Mouse (Mus musculus) gonadal fat pad, adult 2 months (tissue): ENCODE data around the gene Calb2. TPM values are rescaled to one million over a fixed set of nuclear protein-coding genes. Genes with fewer than 3 reads are reported as not detected.

ENCODE experiments used
- DNase-seq: peaks from one replicate; pipeline ENCODE4 v3.0.0-alpha.2; 2012; ENCODE audit warnings: low read depth
- polyA plus RNA-seq: library from polyadenylated mRNA; depleted of rRNA; stranded (reverse); fragments of >200 nt; gene quantifications from 2 replicates; pipeline ENCODE4 v1.2.3, GENCODE M21; 2012; rRNA removed

The Calb2 gene
- 0.65 TPM in 1 of 2 replicates, not detected in the other for polyA plus RNA-seq

DNA sequence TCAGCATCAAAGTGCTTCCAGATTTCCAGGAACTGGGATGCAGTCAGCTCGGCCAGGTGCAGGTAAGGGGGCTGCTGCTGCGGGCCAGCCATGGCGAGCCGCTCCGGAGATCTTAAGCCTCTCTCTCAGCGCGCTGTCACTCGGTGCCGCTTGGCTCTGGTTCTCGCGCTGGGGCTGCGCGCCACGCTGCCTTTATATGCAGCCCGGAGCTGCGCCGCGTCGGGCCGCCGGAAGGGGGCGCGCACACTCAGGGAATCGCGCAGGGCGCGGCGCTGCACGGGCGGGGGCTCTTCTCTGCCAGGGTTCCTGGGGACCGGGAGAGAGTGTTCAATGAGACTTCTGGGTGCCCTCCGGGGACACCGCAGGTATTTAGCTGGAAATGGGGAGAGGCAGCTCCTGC is at the start of gene Calb2:
Calb2 (minus strand) TSS at position 165 of the 400 bp plus-strand sequence.
- no peak for DNase-seq

GRCm38 (mm10) chr8:110217681-110218131 is 49.7 kb upstream of the Calb2 start:
- peak; percentile 55 for DNase-seq

DNA sequence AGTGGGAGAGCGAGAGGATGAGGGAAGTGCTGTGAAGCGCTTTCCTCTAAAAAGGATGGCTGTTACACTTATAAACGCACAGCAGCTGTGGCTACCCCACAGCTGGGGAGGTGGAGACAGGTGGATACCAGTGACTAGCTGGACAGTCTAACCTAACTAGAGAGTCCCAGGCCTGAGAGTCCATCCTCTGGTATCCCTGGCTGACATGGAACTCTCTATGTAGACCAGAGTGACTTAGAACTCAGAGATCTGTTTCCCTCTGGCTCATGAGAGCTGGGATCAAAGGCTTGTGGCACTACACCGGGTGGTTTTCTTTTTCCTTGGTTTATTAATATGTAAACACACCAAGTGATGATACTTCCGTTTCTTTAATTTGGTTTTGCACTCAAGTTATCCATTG is 49.2 kb upstream of the Calb2 start:
- no peak for DNase-seq

DNA sequence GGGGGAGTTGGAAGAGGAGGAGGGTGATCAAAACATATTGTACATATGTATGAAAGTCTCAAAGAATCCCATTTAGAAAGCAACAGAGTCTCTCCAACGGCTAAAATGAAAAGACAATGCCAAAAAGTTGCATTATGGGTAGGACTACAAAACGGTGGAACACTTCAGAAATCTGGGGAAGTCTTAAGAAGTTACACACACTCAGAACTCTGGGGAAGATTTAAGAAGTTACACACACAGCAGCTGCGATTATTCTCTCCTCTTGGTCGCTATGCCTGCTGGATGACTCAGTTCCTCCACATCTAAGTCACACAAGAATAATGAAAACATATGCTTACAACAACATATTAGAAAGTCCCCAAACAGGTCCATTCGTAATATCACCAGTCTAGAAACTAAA is 48.2 kb upstream of the Calb2 start:
- DNase-seq, result no peak

GRCm38 (mm10) chr8:110215365-110215764 is 47.4 kb upstream of the Calb2 start, which contains the start of gene Cmtr2:
TSS of gene Cmtr2 (plus strand) at chr8:110215665.
- DNase-seq, result no peak

DNA sequence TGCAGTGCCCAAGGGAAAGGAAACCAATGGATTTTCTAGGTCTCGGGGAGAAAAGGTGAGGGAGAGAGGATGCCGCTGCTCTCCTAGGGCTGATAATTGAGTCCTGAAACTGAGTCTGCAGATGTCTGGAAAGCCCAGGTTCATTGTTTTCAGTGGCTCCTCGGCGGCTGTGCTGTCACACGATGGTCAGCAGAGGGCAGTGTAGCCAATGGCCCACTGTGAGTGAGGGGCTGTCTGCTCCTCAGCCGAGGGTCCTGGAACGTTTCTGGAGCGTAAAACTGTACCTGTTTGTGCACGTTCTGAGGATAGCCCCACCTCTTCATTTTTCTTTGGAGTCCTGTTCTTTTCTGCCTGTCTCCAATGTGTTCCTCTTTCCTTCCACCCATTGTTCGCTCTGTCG is 33.8 kb upstream of the Calb2 start:
- DNase-seq, result no peak

DNA sequence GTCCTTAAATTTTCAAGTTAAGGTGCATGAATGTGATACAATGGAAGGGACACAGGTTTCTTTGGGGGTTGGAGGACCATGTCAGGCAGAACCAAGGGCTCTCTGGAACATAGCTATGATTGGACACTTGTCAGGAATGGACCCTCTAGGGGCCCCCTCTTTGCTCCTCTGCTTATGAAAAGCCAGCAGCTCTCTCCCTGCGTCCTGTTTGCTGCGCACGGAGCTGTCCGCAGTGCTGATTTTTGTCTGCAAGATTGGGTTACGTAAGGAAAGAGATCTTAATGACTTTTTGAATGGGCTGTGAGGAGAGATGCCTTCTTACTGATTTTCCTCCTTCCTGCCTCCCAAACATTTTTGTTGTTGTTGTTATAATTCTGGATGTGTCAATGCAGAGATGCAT is 28.7 kb upstream of the Calb2 start:
- no peak for DNase-seq

DNA sequence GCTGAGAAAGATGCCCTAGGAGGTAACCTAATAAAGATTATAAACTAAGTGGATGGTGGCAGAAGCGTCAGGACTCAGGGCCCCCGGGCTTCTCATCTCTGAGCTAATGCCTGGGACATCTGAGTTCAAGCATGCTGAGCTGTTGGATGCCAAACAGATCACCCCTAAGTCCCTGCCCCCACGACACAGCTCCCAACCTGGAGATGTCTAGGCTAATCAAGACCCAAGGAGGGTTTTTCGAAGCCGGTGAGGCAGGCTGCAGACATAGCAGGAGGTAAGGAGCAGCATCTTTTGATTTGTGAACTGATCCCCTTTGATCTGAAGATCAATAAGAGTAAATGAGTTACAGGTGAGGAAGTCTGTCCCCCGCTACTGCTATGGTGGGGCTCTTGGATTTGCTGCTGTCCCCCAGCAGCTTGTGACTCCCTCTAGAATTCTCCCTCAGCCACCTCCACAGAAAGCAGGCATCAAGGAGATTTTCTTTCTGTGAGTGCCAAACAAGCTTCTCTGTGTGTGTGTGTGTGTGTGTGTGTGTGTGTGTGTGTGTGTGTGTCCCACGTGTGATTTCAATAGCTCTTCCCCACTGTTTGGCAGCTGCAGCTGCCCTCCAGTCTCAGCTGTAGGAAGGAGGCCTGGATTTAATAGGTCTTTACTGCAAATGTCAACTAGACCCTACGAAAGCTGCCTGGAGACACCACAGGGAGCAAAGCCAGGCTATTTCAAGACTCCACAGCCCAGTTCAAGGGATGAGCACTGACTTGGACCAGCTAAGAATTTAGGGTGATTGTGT is 21.1 kb upstream of the Calb2 start:
- DNase-seq, result no peak

DNA sequence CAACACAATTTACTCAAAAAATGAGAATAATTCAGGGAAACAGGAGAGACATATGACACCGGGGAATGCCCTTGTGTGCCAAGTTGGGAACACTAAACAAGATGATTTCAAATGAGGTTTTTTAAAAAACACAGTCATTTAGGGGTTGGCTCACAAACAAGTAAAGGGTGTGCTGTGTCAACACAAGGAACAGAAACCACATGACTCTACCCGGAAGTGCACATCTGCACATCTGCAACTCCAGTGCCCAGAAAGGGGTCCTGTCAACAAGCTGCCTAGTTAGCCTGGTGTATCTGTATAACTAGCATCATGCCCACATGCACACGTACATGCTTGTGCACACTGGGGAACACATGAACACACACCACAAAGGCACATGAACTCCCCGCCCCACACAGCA is 17.5 kb upstream of the Calb2 start:
- no peak for DNase-seq

GRCm38 (mm10) chr8:110183748-110184147 is 15.7 kb upstream of the Calb2 start:
- no peak for DNase-seq

- DNase-seq, result no peak
Measured at GRCm38 (mm10) chr8:110182735-110183367, 14.8 kb upstream of the Calb2 start.

GRCm38 (mm10) chr8:110177359-110178155 is 9.5 kb upstream of the Calb2 start:
- no peak for DNase-seq

- DNase-seq, result no peak
Measured at GRCm38 (mm10) chr8:110174826-110175225, 6.8 kb upstream of the Calb2 start.

DNA sequence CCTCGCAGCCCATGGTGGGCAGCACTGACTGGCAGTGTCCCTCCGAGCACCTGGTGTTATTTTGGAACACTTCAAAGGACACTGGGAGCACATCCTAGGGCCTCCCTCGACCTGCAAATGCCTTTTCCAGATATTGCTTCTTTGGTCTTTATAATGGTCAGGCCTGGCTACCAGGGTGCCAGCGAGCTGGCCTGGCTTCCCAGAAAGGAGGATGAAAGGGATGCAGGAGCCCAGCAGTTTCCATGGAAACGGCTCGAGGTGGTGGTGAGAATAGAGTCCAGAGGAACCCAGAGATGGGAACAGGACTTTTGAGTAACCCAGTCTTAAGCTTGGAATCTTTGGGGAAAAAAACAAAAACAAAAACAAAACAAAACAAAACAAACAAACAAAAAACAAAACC is 4.2 kb upstream of the Calb2 start:
- no peak for DNase-seq

DNA sequence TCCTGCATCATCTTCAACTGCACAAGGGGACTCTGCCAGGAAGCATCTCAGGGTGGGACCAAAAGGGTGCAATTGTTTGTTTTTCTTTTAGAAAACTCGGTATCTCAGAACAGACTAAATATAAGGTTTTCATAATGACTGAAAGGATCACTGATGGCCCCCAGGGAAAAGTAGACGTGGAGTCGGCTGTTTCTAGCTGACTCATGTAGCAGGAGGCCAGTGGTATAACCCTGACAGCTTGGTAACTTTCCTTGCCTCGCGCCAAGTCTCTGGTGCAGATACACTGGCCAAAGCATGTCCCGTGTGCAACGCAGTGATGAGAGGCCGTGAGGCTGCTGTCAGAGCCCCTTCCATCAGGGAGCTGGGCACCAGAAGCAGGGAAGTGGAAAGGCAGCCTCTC is 1.7 kb downstream of the Calb2 start:
- no peak for DNase-seq

DNA sequence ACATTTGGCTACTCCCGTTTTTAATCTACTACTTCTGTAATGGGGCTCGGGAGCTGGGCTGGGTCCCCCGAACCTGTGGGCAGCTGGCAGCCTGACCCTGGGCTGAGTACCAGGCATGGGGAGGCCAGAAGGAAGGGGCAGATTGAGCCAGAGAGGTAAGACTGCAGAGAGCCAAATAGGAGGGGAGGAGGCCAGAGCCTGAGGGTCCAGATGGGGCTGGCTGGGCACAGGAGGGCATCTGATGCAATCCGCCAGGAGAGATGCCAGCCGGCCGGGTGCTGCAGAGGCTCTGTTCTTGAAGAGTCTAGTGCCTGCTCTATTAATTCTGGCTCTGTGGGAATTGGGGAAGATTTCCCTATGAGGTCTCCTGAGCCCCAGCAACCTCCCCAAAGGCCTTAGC is 6.0 kb downstream of the Calb2 start:
- no peak for DNase-seq

DNA sequence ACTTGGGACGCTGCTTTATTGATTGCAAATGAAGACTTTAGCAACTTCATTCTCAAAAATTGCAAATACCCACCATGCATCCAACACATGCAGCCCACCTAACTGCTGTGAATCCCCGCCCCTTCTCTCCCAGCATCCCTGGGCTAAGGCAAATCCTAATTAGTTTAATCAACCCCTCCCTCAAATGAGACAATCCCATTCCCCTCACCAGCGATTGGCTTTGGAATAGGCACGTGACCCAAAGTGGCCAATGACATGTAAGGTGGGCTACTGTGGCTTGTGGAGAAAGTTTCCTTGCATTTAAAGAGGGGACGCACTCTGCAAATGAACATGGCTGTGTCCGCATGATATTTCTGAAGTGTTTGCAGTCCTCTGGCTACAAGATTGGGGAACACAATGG is 15.1 kb downstream of the Calb2 start:
- DNase-seq, result no peak

DNA sequence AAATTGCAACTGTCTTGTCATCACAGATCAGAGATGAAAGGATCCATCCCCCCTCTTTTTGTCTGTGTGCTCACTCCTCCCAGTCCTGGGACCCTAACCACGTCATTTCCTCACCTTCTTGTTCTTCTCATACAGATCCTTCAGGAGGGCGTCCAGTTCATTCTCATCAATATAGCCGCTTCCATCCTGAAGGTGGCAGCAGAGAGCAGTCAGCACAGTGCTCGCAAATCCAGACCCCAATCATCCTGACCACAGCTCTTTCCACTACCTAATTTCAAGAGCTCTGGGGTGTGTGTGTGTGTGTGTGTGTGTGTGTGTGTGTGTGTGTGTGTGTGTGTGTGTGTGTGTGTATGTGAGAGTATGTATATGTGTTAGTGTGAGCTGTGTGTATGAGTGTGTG is 22.5 kb downstream of the Calb2 start:
- no peak for DNase-seq

GRCm38 (mm10) chr8:110140770-110141169 is 27.2 kb downstream of the Calb2 start:
- no peak for DNase-seq

- no peak for DNase-seq
Measured at GRCm38 (mm10) chr8:110140156-110140555, 27.9 kb downstream of the Calb2 start.

GRCm38 (mm10) chr8:110135515-110135914 is 32.5 kb downstream of the Calb2 start:
- no peak for DNase-seq

- DNase-seq, result no peak
Measured at GRCm38 (mm10) chr8:110134236-110134635, 33.8 kb downstream of the Calb2 start.
